Comparison of ENCODE assay signal across 8 mouse cellular contexts in the genomic region with DNA sequence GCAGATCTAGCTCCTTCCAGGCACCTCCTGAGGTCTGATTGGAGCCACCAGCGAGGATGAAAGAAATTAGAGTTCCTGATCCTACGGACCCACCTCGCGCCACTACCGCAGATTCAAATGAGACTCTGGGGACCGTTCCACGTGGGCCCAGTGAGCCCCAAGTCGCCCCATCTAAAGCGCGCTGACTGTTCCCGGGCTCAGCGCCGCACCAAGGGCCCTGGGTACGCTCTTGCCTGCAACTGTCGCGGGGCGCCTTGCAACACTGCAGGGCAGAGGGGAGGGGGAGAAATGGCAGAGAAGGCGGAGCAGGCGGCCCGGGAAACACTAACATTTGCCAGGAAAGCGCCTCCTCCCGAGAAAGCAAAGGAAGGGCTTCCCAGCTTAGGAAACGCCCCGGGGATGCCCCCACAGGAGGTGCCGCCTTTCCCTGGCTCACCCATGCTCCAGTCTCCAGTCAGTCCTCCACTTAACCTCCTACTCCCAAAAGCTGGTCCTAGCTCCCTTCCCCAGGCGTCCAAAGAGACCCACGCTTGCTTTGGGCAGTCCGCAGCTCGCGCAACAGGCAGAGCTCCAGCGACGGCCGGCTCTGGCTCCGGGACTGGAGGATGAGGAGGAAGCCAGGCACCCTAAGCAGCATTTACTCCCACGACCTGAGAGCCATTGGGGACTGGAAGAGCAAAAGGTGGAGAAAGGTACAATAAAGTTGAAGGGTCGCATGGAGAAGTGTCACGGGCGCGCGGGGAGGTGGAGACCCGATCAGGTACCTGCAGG. TPM values are rescaled to one million over a fixed set of nuclear protein-coding genes. Genes with fewer than 3 reads are reported as not detected.
DNase-seq lines count a peak whose midpoint lies in the region; ATAC-seq lines count a peak whose summit lies in the region.

No protein-coding gene starts in this region.

- H3K4me1 ChIP-seq in forebrain, embryonic 13.5 days: peaks cover 19% of the 10 kb centered on the region
- no peaks in the 10 kb centered on the region for H3K4me1 ChIP-seq in heart, embryonic 16.5 days (ENCODE audit: control insufficient read depth, insufficient read depth, low read length)
- H3K4me1 ChIP-seq in liver, embryonic 15.5 days (replicated peaks): no peaks in the 10 kb centered on the region
- peaks cover 24% of the 10 kb centered on the region for H3K4me1 ChIP-seq in neural tube, embryonic 15.5 days

- WGBS in forebrain, embryonic 13.5 days: under 1% methylated on average over 41 of the region's 41 CpGs
- under 1% methylated on average over 41 of the region's 41 CpGs for WGBS in heart, embryonic 16.5 days
- WGBS in liver, embryonic 15.5 days (ENCODE audit: insufficient replicate concordance): 1% methylated on average over 41 of the region's 41 CpGs
- under 1% methylated on average over 41 of the region's 41 CpGs for WGBS in neural tube, embryonic 15.5 days

- H3K4me3 ChIP-seq in forebrain, embryonic 13.5 days: peak overlapping the region; percentile 58
- peak overlapping the region; percentile 56 for H3K4me3 ChIP-seq in heart, embryonic 16.5 days (ENCODE audit: low read length)
- H3K4me3 ChIP-seq in liver, embryonic 15.5 days (replicated peaks): peak overlapping the region; percentile 42
- H3K4me3 ChIP-seq in neural tube, embryonic 15.5 days (replicated peaks): peak overlapping the region; percentile 59

- no peak overlapping the region for H3K27ac ChIP-seq in forebrain, embryonic 13.5 days
- no peak overlapping the region for H3K27ac ChIP-seq in heart, embryonic 16.5 days (ENCODE audit: low read length)
- H3K27ac ChIP-seq in liver, embryonic 15.5 days (replicated peaks): no peak overlapping the region
- H3K27ac ChIP-seq in neural tube, embryonic 15.5 days (replicated peaks): no peak overlapping the region

- H3K4me2 ChIP-seq in forebrain, embryonic 13.5 days: peak overlapping the region; percentile 98
- peak overlapping the region; percentile 88 for H3K4me2 ChIP-seq in heart, embryonic 16.5 days (ENCODE audit: low read depth, low read length)
- peak overlapping the region; percentile 57 for H3K4me2 ChIP-seq in liver, embryonic 15.5 days
- peak overlapping the region; percentile 99 for H3K4me2 ChIP-seq in neural tube, embryonic 15.5 days

- H3K36me3 ChIP-seq in forebrain, embryonic 13.5 days (ENCODE audit: poor library complexity, severe bottlenecking): no peaks in the 10 kb centered on the region
- H3K36me3 ChIP-seq in heart, embryonic 16.5 days (ENCODE audit: control insufficient read depth, insufficient read depth): no peaks in the 10 kb centered on the region
- no peaks in the 10 kb centered on the region for H3K36me3 ChIP-seq in liver, embryonic 15.5 days (replicated peaks)
- no peaks in the 10 kb centered on the region for H3K36me3 ChIP-seq in neural tube, embryonic 15.5 days

- H3K9ac ChIP-seq in forebrain, embryonic 13.5 days: peak overlapping the region; percentile 61
- H3K9ac ChIP-seq in heart, embryonic 16.5 days (ENCODE audit: low read length): peak overlapping the region; percentile 60
- no peak overlapping the region for H3K9ac ChIP-seq in liver, embryonic 15.5 days
- peak overlapping the region; percentile 53 for H3K9ac ChIP-seq in neural tube, embryonic 15.5 days (replicated peaks)

- peak; percentile 72 for ATAC-seq in forebrain, embryonic 13.5 days
- peak; percentile 56 for ATAC-seq in heart, embryonic 16.5 days (replicated peaks; ENCODE audit: extremely low read depth, insufficient read depth, low FRiP score)
- ATAC-seq in liver, embryonic 15.5 days (ENCODE audit: insufficient read depth): no peak
- peak; percentile 83 for ATAC-seq in neural tube, embryonic 15.5 days (ENCODE audit: low FRiP score)

- DNase-seq in layer of hippocampus, adult 11-12 months (ENCODE audit: low spot score): peak; percentile 44
- no peak for DNase-seq in layer of hippocampus, adult 9-10 months (ENCODE audit: low spot score)
- DNase-seq in kidney, postnatal 14 days: peak; percentile 64
- DNase-seq in yolk sac, embryonic 10.5 days (ENCODE audit: low spot score): peak; percentile 67

- no peaks in the 10 kb centered on the region for H3K9me3 ChIP-seq in forebrain, embryonic 13.5 days (replicated peaks)
- no peaks in the 10 kb centered on the region for H3K9me3 ChIP-seq in heart, embryonic 16.5 days (replicated peaks; ENCODE audit: control insufficient read depth, low read length)
- H3K9me3 ChIP-seq in liver, embryonic 15.5 days (replicated peaks): no peaks in the 10 kb centered on the region
- no peaks in the 10 kb centered on the region for H3K9me3 ChIP-seq in neural tube, embryonic 15.5 days (replicated peaks)

- H3K27me3 ChIP-seq in forebrain, embryonic 13.5 days: peaks cover 47% of the 10 kb centered on the region
- H3K27me3 ChIP-seq in heart, embryonic 16.5 days (ENCODE audit: control insufficient read depth, insufficient read depth, low read length): peaks cover 31% of the 10 kb centered on the region
- peaks cover 60% of the 10 kb centered on the region for H3K27me3 ChIP-seq in liver, embryonic 15.5 days
- H3K27me3 ChIP-seq in neural tube, embryonic 15.5 days (replicated peaks): peaks cover 49% of the 10 kb centered on the region

RNA-seq across cellular contexts. Expression of gene Kcns3, which starts 1.2 kb away (rescaled TPM):
- 0.31 and 0.40 TPM in 2 replicates for polyA plus RNA-seq in forebrain, embryonic 13.5 days (2015; fragmentation: Nextera tagmentation; extraction: Ambion mirVana)
- 0.18 and 0.89 TPM in 2 replicates for polyA plus RNA-seq in heart, embryonic 16.5 days (2015; fragmentation: Nextera tagmentation; extraction: Ambion mirVana)
- polyA plus RNA-seq in liver, embryonic 15.5 days (2015; fragmentation: Nextera tagmentation; extraction: Ambion mirVana): 0.07 and 0.13 TPM in 2 replicates
- 2.1 and 2.3 TPM in 2 replicates for polyA plus RNA-seq in neural tube, embryonic 15.5 days (2015; fragmentation: Nextera tagmentation; extraction: Ambion mirVana)

RNA-seq across cellular contexts. Expression of gene Msgn1, which starts 59.2 kb away (rescaled TPM):
- polyA plus RNA-seq in forebrain, embryonic 13.5 days (2015; fragmentation: Nextera tagmentation; extraction: Ambion mirVana): not detected in 2 replicates
- polyA plus RNA-seq in heart, embryonic 16.5 days (2015; fragmentation: Nextera tagmentation; extraction: Ambion mirVana): 0.41 TPM in 1 of 2 replicates, not detected in the other
- not detected in 2 replicates for polyA plus RNA-seq in liver, embryonic 15.5 days (2015; fragmentation: Nextera tagmentation; extraction: Ambion mirVana)
- not detected in 2 replicates for polyA plus RNA-seq in neural tube, embryonic 15.5 days (2015; fragmentation: Nextera tagmentation; extraction: Ambion mirVana)
